Mouse (Mus musculus): ENCODE data around the gene H2afv.
"Not testable (repeated sequence)": the region's sequence is repeated elsewhere in the genome, so short reads cannot be mapped to it uniquely, and the experiment has no call there.

The H2afv gene

GRCm38 (mm10) chr11:6468541-6468940 is 24.3 kb upstream of the H2afv start:
- DNase-seq (ENCODE audit: low read depth) = peak; percentile 79

GRCm38 (mm10) chr11:6465122-6465521 is 20.9 kb upstream of the H2afv start:
- peak; percentile 63 for DNase-seq (ENCODE audit: low read depth)

GRCm38 (mm10) chr11:6463159-6463837 is 19.1 kb upstream of the H2afv start:
- DNase-seq (ENCODE audit: low read depth) = no peak

- DNase-seq (ENCODE audit: low read depth) = no peak
Measured at GRCm38 (mm10) chr11:6456083-6456482, 11.8 kb upstream of the H2afv start.

- DNase-seq (ENCODE audit: low read depth) = not testable (repeated sequence)
Measured at GRCm38 (mm10) chr11:6448155-6448554, 3.9 kb upstream of the H2afv start.

GRCm38 (mm10) chr11:6447493-6447892 is 3.2 kb upstream of the H2afv start:
- DNase-seq (ENCODE audit: low read depth) = no peak

GRCm38 (mm10) chr11:6445951-6446350 is 1.7 kb upstream of the H2afv start:
- DNase-seq (ENCODE audit: low read depth) = no peak

- no peak for DNase-seq (ENCODE audit: low read depth)
Measured at GRCm38 (mm10) chr11:6445441-6445840, 1.2 kb upstream of the H2afv start.

- no peak for DNase-seq (ENCODE audit: low read depth)
Measured at GRCm38 (mm10) chr11:6443727-6444076, 541 bp downstream of the H2afv start.

GRCm38 (mm10) chr11:6443102-6443501 is 1.1 kb downstream of the H2afv start:
- DNase-seq (ENCODE audit: low read depth) = no peak

GRCm38 (mm10) chr11:6442566-6442965 is 1.7 kb downstream of the H2afv start:
- DNase-seq (ENCODE audit: low read depth) = no peak

GRCm38 (mm10) chr11:6440171-6440570 is 4.1 kb downstream of the H2afv start:
- DNase-seq (ENCODE audit: low read depth) = no peak

- no peak for DNase-seq (ENCODE audit: low read depth)
Measured at GRCm38 (mm10) chr11:6437667-6438066, 6.6 kb downstream of the H2afv start.

GRCm38 (mm10) chr11:6436442-6436841 is 7.8 kb downstream of the H2afv start:
- no peak for DNase-seq (ENCODE audit: low read depth)

- DNase-seq (ENCODE audit: low read depth) = no peak
Measured at GRCm38 (mm10) chr11:6430186-6430585, 14.1 kb downstream of the H2afv start.

GRCm38 (mm10) chr11:6420722-6421350 is 23.4 kb downstream of the H2afv start:
- no peak for DNase-seq (ENCODE audit: low read depth)

GRCm38 (mm10) chr11:6420283-6420703 is 23.9 kb downstream of the H2afv start:
- peak; percentile 7 for DNase-seq (ENCODE audit: low read depth)

- not testable (repeated sequence) for DNase-seq (ENCODE audit: low read depth)
Measured at GRCm38 (mm10) chr11:6419156-6419555, 25.1 kb downstream of the H2afv start.

- DNase-seq (ENCODE audit: low read depth) = no peak
Measured at GRCm38 (mm10) chr11:6418751-6419150, 25.5 kb downstream of the H2afv start.

GRCm38 (mm10) chr11:6417490-6417889 is 26.8 kb downstream of the H2afv start:
- DNase-seq (ENCODE audit: low read depth) = no peak

GRCm38 (mm10) chr11:6417069-6417468 is 27.2 kb downstream of the H2afv start:
- no peak for DNase-seq (ENCODE audit: low read depth)

- no peak for DNase-seq (ENCODE audit: low read depth)
Measured at GRCm38 (mm10) chr11:6416405-6417034, 27.7 kb downstream of the H2afv start.
